Mouse (Mus musculus): Measurements from ENCODE around the gene Mrpl34. TPM values are rescaled to one million over a fixed set of nuclear protein-coding genes. Genes with fewer than 3 reads are reported as not detected.

The Mrpl34 gene
- total RNA-seq, 2 experiments from 2014 or later: 36.1 to 40.1 TPM

GRCm38 (mm10) chr8:71468916-71469315 is 4.2 kb downstream of the Mrpl34 start, which contains the start of gene Dda1:
Dda1 (plus strand) TSS chr8:71469199.
- ATAC-seq (ENCODE audit: poor library complexity, severe bottlenecking): peak; percentile 78

GRCm38 (mm10) chr8:71469411-71469810 is 4.7 kb downstream of the Mrpl34 start:
- 0 out of 2 replicates have a peak, but pooled peaks have one; percentile 2 for ATAC-seq (ENCODE audit: poor library complexity, severe bottlenecking)

- no peak for ATAC-seq (ENCODE audit: poor library complexity, severe bottlenecking)
Measured at GRCm38 (mm10) chr8:71470146-71470912, 5.6 kb downstream of the Mrpl34 start.

- ATAC-seq (ENCODE audit: poor library complexity, severe bottlenecking): no peak
Measured at GRCm38 (mm10) chr8:71470913-71471255, 6.1 kb downstream of the Mrpl34 start.

GRCm38 (mm10) chr8:71471861-71472260 is 7.1 kb downstream of the Mrpl34 start:
- ATAC-seq (ENCODE audit: poor library complexity, severe bottlenecking): no peak

- ATAC-seq (ENCODE audit: poor library complexity, severe bottlenecking): no peak
Measured at GRCm38 (mm10) chr8:71472601-71473386, 8.0 kb downstream of the Mrpl34 start.

GRCm38 (mm10) chr8:71474344-71474743 is 9.6 kb downstream of the Mrpl34 start:
- ATAC-seq (ENCODE audit: poor library complexity, severe bottlenecking): no peak

- ATAC-seq (ENCODE audit: poor library complexity, severe bottlenecking): no peak
Measured at GRCm38 (mm10) chr8:71474785-71475701, 10.3 kb downstream of the Mrpl34 start.

- no peak for ATAC-seq (ENCODE audit: poor library complexity, severe bottlenecking)
Measured at GRCm38 (mm10) chr8:71475702-71476075, 10.9 kb downstream of the Mrpl34 start.

GRCm38 (mm10) chr8:71476099-71476940 is 11.6 kb downstream of the Mrpl34 start:
- ATAC-seq (ENCODE audit: poor library complexity, severe bottlenecking): peak; percentile 70

- ATAC-seq (ENCODE audit: poor library complexity, severe bottlenecking): no peak
Measured at GRCm38 (mm10) chr8:71477196-71477845, 12.6 kb downstream of the Mrpl34 start.

GRCm38 (mm10) chr8:71478943-71479342 is 14.2 kb downstream of the Mrpl34 start:
- no peak for ATAC-seq (ENCODE audit: poor library complexity, severe bottlenecking)

- no peak for ATAC-seq (ENCODE audit: poor library complexity, severe bottlenecking)
Measured at GRCm38 (mm10) chr8:71483932-71484331, 19.2 kb downstream of the Mrpl34 start.

- ATAC-seq (ENCODE audit: poor library complexity, severe bottlenecking): no peak
Measured at GRCm38 (mm10) chr8:71484736-71485135, 20.0 kb downstream of the Mrpl34 start.

GRCm38 (mm10) chr8:71485142-71486135 is 20.7 kb downstream of the Mrpl34 start, which contains the start of gene Ano8:
Ano8 (minus strand) TSS chr8:71485963.
- ATAC-seq (ENCODE audit: poor library complexity, severe bottlenecking): peak; percentile 56

GRCm38 (mm10) chr8:71486136-71486529 is 21.4 kb downstream of the Mrpl34 start:
- no peak for ATAC-seq (ENCODE audit: poor library complexity, severe bottlenecking)

GRCm38 (mm10) chr8:71487691-71488445 is 23.1 kb downstream of the Mrpl34 start, which contains the start of gene Gtpbp3:
Gtpbp3 (plus strand) TSS chr8:71488103.
- ATAC-seq (ENCODE audit: poor library complexity, severe bottlenecking): peak; percentile 55

Measured in megakaryocyte, adult 5-6 weeks (primary cell).